Mouse (Mus musculus): ENCODE data around the gene Nsd1.

The Nsd1 gene

DNA sequence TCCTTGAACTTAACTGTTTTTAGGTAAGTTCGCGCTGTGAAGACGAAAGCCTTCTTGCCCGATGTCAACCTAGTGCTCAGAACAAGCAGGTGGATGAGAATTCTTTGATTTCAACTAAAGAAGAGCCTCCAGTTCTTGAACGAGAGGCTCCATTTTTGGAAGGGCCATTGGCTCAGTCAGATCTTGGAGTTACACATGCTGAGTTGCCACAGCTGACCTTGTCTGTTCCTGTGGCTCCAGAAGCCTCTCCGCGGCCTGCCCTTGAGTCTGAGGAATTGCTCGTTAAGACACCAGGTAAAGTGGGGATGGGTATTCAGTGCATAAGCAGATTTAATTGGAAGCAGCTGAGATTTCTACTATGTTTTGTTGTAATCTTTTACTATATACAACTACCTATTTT, 51.9 kb downstream of the Nsd1 start:
- no peak for DNase-seq

DNA sequence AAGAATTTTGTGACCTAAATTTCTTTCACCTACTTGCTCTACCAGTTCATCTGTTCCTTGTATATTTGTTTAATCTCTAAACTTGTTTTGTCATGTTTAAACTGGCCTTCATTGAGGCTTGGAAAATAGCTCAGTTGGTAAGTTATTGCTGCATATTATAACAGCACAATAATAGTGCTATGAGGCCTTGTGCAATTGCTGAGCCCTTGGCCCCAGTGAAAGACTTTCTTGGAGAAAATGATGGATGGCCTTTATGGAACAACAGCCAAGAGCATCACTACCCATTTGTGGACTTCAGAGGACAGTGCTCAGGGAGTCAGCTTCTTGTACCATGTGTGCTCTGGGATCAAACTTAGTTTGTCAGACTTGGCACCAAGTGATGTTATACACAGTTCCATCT, 52.5 kb downstream of the Nsd1 start:
- no peak for DNase-seq

DNA sequence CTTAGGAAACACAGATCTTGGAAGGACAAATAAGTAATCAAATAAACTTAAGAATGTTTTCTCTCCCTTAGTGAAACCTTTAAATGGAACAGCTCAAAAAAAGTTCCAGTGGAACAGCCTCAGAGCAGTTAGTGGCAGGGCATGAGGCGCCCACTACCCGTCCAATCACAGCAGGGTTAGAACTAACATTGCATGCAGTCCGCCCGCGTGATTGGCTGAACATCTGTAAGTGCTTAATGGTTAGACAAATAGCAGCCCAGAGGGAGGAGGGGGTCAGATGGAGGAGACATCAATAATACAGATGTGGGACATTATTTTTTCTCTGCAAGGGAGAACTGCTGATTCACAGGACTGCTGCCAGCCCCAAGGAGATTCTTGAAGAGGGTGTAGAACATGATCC, 67.6 kb downstream of the Nsd1 start:
- DNase-seq: no peak

DNA sequence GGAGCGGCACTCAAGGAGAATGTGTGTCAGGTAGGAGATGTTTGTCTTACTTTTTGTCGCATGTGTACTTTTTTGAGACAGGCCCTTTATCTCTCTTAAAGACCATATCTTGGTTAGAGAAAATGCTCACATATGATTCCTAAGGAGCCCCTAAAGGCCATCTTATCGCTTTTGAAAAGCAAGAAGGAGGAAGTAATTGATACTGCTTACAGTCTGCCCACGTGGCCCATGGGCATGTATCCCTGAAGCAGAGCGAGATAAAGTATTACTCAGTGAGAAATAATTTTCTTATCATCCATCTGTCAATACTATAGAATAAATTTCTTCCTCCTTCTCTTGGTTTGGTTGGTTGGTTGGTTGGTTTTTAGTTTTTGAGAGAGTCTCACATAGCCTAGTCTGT, 68.1 kb downstream of the Nsd1 start:
- DNase-seq: no peak

DNA sequence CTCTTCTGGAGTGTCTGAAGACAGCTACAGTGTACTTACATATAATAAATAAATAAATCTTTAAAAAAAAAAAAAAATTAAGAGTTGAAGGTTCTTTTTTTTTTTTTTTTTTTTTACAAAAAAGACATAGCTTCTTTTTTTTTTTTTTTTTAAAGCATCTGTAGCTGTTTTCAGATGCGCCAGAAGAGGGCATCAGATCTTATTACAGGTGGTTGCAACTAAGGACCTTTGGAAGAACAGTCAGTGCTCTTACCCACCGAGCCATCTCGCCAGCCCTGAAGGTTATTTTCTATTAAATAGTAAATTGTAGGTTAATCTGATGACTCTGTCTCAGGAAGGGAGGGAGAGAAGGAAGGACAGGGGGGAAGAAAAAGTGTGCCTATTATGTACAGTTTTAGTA, 79.3 kb downstream of the Nsd1 start:
- no peak for DNase-seq

DNA sequence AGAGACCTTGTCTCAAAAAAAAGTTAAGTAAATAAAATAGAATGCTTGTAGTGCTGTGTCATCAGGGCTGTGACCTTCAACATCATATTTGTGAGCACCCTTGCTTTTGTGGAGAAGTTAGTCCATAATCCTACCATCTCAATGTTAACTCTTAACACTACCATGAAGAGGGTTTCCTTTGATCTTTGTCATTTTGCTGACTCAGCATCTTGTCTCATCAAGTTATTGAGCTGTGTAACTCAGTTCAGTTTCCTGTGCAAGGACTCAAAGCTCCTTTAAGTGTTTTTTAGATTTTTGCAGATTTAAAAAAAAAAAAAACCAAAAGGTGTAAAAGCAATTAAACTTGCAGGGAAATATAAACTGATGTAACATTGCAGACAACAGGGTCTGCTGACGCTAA, 87.2 kb downstream of the Nsd1 start:
- no peak for DNase-seq

DNA sequence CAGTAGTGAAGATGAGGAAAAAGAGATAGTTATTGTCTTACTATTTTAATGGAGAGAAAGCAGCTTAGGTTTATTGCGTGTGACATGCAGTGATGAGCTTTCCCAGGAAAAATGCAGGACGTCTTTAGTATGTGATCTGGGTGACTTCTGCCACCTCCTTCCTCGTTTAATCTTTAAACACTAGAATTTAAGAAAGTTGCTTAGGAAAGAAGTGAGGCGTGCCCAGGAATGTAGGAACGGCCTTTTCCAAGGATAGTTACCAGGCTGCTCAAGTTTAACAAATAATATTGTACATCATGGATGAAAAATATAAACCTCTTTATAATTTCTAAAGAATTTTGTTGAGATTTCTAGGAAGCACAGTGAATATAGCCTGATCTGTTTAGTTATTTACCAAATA, 91.3 kb downstream of the Nsd1 start:
- DNase-seq: no peak

DNA sequence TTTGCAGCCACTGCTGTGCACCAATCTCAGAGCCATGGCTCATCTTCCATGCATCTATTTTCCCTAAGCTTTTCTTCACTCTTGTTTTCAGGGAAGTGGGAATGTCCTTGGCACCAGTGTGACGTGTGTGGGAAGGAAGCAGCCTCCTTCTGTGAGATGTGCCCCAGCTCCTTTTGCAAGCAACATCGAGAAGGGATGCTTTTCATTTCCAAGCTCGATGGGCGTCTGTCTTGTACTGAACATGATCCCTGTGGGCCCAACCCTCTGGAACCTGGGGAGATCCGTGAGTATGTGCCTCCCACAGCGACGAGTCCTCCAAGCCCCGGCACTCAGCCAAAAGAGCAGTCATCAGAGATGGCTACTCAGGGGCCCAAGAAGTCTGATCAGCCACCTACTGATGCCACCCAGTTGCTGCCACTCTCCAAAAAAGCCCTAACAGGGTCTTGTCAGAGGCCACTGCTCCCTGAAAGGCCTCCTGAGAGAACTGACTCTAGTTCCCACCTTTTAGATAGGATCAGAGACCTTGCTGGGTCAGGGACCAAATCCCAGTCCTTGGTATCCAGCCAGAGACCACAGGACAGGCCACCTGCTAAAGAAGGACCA, 102.5 kb downstream of the Nsd1 start:
- DNase-seq: no peak

DNA sequence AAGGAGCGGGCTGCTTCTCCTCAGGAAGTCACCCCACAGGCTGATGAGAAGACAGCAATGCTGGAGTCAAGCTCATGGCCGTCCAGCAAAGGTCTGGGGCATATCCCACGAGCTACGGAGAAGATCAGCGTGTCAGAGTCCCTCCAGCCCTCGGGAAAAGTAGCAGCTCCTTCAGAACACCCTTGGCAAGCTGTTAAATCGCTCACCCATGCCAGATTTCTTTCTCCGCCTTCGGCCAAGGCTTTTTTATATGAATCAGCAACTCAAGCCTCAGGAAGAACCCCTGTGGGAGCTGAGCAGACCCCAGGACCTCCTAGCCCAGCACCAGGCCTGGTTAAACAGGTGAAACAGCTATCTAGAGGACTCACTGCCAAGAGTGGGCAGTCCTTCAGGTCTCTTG, 103.5 kb downstream of the Nsd1 start:
- no peak for DNase-seq

DNA sequence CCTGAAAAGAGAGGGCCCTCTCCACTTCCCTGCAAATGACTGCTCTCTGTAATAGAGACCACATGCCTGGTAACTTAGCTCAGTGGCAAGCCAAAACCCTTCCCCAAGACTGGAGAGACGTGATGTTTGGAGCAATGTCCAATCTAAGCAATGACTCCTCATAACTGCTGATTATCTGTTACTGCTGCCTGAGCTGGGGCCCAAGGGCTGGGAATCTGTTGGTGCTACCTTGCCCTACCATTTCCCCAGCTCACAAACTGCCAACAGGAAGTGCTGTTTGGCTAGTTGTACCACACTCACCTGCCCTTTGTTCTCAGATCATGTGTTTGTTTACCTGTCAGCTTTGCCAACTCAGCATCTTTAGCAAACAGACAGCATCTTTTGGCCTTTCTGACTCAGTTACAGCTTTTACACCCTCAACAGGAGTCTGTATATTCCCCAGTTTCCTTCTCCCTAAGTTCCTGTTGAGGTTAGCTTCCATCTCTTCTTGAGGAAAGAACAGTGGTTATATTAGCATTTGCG, 105.4 kb downstream of the Nsd1 start:
- no peak for DNase-seq

DNA sequence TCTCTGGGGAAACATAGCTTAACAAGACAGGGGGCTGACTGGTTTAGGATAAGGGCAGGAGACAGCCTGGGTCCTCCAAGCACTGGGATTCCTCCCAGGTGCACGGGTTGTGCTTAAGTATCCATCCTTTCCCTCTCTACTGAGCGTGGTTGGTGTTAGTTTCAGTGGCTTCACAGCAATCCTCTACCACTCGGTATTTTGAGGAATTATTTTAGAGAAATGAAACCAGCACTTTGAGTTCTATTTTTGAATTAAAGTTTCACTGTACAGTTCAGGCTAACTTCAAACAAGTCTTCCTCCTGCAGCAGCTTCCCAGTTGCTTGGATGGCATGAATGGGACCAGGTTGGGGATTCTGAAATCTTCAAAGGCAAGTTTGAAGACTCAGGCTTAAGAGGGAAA, 108.8 kb downstream of the Nsd1 start:
- no peak for DNase-seq

DNA sequence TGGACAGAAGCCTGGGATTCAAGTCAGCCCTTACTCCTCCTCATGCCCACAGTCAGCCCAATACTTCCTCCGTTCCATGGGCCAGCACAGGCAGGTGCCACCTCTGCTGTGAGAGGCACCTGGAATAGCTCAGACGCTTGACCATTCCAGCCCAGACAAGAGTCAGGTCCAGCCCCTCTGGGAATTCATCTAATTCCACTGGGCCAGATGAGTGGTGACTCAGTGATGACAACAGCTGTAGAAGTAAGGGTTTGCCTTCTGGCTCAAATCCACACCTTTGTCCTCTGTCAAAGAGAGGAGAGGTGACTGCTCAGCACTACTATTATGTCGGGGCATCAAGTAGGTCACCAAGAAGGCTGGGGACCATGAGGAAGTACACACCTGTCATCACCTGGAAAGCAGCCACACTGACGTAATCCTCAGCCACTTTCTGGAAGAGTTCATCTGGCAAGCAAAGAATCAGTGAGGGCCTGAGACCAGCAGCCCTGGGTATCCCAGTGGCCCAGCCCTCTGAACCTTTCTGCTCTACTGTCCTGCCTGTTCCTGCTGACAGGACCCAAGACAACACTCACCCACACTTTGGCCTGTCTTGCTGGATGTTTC, 110.5 kb downstream of the Nsd1 start, which contains the start of gene Prelid1:
Gene Prelid1 (plus strand): TSS at position 570 of the 603 bp plus-strand sequence.
- peak; percentile 47 to 49 for DNase-seq

DNA sequence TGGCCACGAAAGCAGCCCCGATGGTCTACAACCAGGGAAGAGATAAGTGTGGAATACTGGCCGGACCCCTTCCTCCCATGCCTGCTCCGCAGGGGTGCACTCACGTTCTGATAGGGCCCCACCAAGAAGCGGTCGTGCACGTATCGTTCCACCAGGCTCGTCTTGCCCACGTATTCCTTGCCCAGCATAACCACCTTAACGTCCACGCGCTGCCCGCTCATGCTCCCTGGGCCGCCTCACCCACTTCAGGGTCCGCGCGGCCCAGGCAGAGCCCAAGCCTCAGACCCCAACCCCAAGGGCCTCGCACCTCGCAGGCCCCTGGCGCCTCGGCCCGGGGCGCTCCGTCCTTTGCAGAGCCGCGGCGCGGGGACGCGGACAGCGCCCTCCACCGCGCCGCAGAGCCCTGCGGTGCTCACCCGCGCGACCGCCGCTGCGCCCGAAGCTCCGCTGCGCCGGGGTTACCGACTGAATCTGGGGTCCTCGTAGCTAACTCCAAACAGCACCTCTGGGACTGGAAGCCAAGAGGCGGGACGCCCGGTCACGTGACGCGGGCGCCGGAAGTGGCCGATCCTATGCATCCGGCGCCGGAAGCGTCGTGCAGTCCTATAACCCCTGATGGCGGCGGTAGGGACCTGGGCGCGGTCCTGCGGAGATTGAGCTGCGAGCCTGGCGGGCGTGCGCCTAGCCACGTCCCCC, 112.0 kb downstream of the Nsd1 start, which contains the start of gene Rab24:
Gene Rab24 (minus strand): TSS at position 513 of the 696 bp plus-strand sequence.
- peak; percentile 87 to 90 for DNase-seq

DNA sequence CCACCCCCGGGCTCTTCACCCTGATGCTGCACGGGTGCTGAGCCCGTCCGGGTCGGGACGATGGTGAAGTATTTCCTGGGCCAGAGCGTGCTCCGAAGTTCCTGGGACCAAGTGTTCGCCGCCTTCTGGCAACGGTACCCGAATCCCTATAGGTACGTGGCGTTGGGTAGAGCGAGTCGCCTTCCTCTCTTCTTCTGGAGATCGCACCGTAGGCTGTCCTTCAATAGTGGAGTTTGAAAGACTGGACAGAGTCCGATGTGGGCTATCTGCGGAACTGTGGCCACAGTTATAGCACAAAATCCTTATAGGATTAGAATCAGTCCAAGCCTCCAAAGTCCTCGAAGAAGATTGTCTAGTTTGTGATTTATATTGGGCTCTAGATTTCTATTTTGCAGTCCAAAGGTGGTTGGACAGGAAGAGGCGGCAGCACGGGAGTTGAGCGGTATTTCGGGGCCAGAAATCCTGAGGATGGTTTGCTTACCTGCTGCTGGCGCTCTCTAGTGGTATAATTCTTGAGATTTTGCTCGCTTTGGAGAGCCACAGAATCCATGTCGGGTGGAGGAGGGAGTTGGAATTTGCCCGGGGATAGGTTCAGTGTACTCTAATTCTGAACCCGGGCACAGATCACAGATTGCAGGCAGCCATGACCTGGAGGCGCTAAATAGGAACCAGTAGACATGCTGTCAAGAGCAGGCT, 112.7 kb downstream of the Nsd1 start:
- peak; percentile 38 to 53 for DNase-seq

DNA sequence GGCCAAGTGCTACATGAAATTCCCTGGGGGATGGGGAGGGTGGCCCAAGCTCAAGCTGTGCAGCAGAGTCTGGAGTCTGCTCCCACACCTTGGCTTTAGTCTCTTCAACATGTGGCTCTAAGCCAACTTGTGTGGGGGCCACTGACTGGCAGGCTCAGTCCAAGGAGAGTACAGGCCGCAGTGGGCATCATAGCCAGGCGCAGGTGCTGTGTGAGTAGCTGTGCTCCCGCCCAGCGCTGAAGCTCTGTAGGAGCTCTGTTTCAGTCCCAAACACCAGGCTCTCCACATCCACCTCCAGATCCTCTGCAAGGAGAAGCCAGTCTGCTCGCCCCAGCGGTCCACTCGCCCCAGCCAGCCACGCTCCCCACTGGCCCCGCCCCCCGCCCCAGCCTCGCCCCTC, 116.0 kb downstream of the Nsd1 start:
- DNase-seq: no peak

DNA sequence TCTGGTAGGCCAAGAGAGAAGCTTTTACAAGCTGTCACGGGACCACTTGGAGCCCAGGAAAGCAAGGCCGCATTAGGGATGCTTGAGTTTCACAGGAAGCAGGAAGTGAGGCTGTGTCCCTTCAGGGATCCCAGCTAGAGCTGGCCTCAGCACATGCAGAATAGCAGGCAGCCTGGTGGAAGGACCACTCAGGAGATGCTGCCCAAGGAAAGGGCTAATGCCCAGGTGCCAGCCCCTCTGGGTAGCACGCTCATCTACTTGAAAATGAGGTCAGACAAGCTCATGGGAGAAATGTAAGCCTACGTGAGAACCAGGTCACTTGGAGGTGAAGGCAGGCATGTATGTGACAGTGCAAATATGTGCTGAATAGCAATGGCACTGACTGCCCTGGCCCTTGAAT, 117.6 kb downstream of the Nsd1 start:
- DNase-seq: no peak

DNA sequence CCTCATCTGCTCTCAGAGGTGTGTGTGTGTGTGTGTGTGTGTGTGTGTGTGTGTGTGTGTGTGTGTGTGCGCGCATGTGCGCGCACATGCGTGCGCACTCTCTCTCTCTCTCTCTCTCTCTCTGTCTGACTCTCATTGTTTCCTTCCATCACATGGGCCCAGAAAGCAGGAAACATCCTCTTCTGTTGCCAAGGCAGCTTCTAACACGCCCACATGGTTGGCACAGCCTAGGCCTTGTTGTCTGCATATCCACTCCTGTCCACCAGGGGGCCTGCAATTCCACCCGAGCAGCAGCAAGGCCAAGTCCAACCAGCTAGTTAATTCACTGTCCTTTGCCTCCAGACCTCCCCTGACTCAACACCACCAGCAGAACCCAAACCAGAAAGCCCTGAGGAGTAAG, 118.1 kb downstream of the Nsd1 start:
- peak; percentile 85 to 87 for DNase-seq

DNA sequence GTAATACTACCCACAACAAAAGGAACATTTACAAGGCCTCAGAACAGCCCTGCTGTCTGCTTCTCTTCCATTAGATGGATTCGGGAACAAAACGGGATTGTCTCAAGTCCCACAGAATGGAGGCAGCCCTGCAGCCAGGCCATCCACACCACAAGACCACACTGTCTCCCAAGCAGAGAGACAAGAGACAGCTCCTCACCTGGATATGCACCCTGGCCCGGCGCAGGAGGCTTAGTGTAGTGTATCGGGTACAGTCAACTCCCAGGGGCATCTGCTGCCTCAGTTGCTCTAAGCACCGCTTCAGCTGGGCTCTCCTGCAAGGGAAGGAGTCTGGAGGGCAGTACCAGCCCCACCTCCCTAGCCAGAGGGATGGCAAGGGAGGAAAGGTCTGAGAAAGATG, 118.6 kb downstream of the Nsd1 start:
- DNase-seq: no peak

DNA sequence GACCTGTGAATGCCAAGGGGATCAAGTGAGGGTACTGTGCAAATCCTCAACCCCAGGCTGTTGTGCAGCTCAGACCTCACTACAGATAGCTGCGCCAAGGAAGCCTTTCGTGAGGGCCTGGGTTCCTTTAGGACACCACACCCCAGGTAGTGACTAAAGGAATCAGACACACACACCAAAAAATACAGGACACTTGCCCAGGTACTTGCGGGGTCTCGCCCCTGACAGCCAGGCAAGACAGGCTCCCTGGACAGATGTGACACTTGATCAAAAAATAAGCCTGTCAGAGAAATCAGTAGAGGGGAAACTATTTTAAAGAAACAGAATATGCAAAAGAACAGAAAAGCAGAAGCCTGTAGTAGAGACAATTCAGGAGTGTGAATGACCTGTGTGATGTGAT, 119.1 kb downstream of the Nsd1 start:
- no peak for DNase-seq

DNA sequence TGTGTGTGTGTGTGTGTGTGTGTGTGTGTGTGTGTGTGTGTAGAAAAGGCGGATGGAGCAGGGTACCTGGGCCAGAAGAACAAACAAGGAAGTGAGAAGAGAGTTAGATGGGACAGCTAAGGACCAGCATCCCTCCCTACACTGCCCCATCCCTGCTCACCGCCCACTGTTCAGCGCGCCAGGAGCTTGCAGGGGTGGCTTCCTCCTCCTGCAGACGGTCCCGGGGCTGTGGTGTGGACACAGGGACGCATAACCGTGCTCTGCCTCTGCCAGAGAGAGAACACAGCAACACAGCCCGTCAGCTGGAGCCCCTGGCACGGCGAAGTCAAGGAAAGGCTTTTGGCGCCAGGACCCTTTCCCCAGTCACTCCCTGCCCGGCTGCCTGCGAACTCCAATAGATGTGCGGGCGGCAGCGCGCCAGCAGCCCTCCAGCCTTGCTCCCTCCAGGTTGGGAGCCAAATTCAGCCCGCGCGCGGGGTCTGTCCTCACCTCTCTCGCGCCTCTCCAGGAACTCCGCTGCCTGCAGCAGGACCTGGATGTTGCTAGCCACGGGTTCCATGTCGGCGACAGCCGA, 119.6 kb downstream of the Nsd1 start:
- peak in 1 of 2 experiments; percentile 24 for DNase-seq

DNA sequence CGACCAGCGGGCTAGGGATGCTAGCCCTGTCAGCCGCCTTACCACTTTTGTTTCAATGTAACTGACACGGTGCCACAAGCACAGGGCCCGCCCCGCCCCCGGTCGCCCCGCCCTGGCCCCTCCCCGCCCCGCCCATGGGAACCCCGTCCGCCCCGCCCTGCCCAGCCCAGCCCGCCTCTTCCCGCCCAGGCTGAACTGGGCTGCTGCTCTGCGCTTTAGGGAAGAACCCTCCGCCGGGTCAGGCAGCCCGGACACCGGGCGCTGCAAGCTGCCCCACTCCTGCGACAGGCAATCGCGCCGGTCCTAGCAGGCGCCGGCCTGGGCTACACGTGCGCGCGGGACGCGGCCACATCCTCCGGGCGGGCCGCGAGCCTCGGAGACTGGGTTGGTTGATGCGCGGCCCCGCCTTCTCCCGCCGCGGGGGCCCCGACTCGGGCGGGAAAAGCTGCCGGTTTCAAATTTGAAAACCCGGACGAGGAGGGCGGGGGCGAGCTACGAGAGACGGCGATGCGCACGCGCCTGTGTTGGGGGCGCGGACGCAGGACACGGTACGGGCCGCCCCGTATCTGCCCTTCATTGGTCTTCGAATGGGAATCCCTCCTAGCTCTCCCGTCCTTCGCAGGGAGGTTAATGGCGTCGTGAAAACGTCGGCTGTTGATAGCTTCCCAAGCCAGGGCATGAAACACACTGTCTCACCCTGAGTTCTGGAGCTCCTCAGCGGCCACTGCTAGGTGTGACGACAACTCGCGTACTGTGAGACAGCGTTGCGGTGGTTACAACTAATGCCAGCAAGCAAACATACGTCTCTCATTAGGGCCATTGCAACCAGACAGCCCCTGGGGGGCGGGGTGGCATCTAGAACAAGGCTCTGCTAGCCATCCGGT, 120.3 kb downstream of the Nsd1 start, which contains the start of gene Mxd3:
Gene Mxd3 (minus strand): TSS at position 141 of the 884 bp plus-strand sequence.
- DNase-seq: peak; percentile 63 to 65
